Mouse (Mus musculus) embryonic fibroblast, embryonic 13.5 days (primary cell): ENCODE results near the gene Mmab. TPM values are rescaled to one million over a fixed set of nuclear protein-coding genes. Genes with fewer than 3 reads are reported as not detected.

Experiments
- H3K27ac ChIP-seq: 2 replicates; pipeline ENCODE4 v1.5.1; 2012; ENCODE audit warnings: low read length, control low read depth, inconsistent platforms; ENCODE audit not compliant: insufficient read depth
- H3K4me1 ChIP-seq: 2 replicates; pipeline ENCODE4 v1.6.1; 2011; ENCODE audit warnings: low read length; ENCODE audit not compliant: control insufficient read depth, insufficient read depth
- H3K4me3 ChIP-seq: 2 replicates; pipeline ENCODE4 v1.5.1; 2011; ENCODE audit warnings: mild to moderate bottlenecking, control low read depth, low read length; ENCODE audit not compliant: insufficient read depth
- CTCF ChIP-seq: IDR thresholded peaks from 2 replicates; pipeline ENCODE4 v1.5.1; 2011; ENCODE audit warnings: mild to moderate bottlenecking, control low read depth, low read length, moderate library complexity, borderline replicate concordance; ENCODE audit not compliant: insufficient read depth
- POLR2A ChIP-seq: IDR thresholded peaks from 2 replicates; pipeline ENCODE4 v1.6.1; 2011; ENCODE audit warnings: low read depth, mild to moderate bottlenecking, control low read depth, low read length, moderate library complexity
- polyA plus RNA-seq: library from polyadenylated mRNA; stranded (reverse); fragments of >200 nt; gene quantifications from 2 replicates; pipeline ENCODE4 v1.2.4, GENCODE M21; 2011; ENCODE audit warnings: low read depth; ENCODE audit not compliant: missing spikeins, insufficient read length

Mmab gene
- polyA plus RNA-seq, 1 experiment: 18.7 TPM

GRCm38 (mm10) chr5:114413067-114413735 lies 30.7 kb downstream of the Mmab start:
- no peak for TF ChIP-seq CTCF
- no peak for TF ChIP-seq POLR2A
- no peak overlapping the region for H3K4me3 ChIP-seq
- H3K27ac ChIP-seq: peak overlapping the region; percentile 47; the same call in 1 of the 2 replicates
- peaks cover 17% of the 10 kb centered on the region for H3K4me1 ChIP-seq

GRCm38 (mm10) chr5:114412361-114412998 lies 31.4 kb downstream of the Mmab start:
- H3K27ac ChIP-seq: peak overlapping the region; percentile 47; the same call in 1 of the 2 replicates
- TF ChIP-seq CTCF: no peak
- H3K4me3 ChIP-seq: no peak overlapping the region
- peaks cover 22% of the 10 kb centered on the region for H3K4me1 ChIP-seq

DNA sequence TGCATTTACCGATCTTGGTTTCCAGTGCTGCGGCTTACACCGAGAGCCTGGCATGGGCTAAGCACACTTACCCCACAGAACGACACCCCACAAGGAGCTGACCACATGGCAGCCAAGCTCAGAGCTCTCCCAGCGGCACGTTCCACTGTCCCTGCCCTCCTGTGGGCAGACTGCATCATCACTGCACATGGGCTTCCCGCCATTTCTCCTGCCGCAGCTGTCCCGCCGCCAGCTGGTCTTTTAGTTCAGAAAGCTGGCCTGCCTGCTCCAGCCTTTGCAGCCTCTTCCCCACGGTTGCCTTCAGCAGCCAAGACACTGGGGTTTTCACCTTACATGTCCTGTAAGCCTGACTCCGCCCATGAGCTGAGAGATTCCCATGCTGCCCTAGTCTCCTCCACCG lies 33.4 kb downstream of the Mmab start:
- TF ChIP-seq CTCF (no peak), POLR2A (no peak)
- H3K4me1 ChIP-seq: peaks cover 30% of the 10 kb centered on the region
- H3K4me3 ChIP-seq: no peak overlapping the region
- H3K27ac ChIP-seq: no peak overlapping the region

- Histone ChIP-seq H3K4me3 (no peak overlapping the region), H3K27ac (no peak overlapping the region), H3K4me1 (peaks cover 29% of the 10 kb centered on the region)
- no peak for TF ChIP-seq CTCF
- no peak for TF ChIP-seq POLR2A
Measured at GRCm38 (mm10) chr5:114408846-114409245, 35.0 kb downstream of the Mmab start.

DNA sequence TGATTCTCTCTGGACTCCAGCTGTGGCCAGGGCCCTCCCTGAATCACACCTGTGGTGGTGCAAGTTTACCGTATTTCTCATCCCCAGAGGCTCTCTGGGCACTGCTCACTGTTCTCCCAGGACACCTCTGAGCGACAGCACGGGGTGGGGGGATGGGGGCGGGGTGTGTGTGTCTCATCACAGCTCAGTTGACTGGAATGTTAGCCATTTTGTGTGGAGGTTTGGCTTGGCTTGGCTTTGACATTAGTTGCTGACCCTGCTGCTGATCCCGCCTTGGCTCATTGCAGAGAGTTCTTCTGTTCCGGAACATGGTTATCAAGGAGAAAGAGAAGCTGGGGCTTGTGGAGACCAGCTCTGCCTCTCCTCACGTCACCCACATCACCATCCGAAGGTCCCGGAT lies 36.0 kb downstream of the Mmab start:
- H3K4me1 ChIP-seq: peaks cover 21% of the 10 kb centered on the region
- no peak overlapping the region for H3K4me3 ChIP-seq
- peak overlapping the region; percentile 63 for H3K27ac ChIP-seq
- TF ChIP-seq POLR2A (no peak), CTCF (no peak)

DNA sequence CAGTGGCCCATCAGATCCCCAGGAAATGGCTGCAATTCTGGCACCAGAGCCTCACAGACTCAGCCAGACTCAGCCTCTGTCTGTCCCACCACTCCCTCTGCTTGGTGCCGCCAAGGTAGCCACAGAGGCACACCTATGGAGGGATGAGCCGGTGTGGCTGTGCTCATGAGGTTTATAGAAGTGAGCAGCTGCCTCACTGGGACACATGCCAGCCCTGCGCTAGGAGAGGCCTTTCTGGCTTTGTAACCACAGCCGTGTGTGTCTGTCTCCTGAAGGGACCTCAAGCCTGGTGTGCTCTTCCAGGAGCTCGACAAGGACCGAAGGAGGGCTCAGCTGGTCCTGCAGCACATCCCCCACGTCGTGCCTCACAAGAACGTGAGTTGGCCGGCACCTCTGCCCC lies 36.6 kb downstream of the Mmab start:
- Histone ChIP-seq H3K27ac (peak overlapping the region; percentile 50), H3K4me1 (peaks cover 17% of the 10 kb centered on the region), H3K4me3 (no peak overlapping the region)
- no peak for TF ChIP-seq CTCF

GRCm38 (mm10) chr5:114406592-114406991 lies 37.3 kb downstream of the Mmab start:
- peak overlapping the region; percentile 50; the same call in 1 of the 2 replicates for H3K27ac ChIP-seq
- H3K4me1 ChIP-seq: peaks cover 14% of the 10 kb centered on the region
- no peak overlapping the region for H3K4me3 ChIP-seq
- no peak for TF ChIP-seq POLR2A
- no peak for TF ChIP-seq CTCF

GRCm38 (mm10) chr5:114393169-114393568 lies 50.7 kb downstream of the Mmab start:
- TF ChIP-seq CTCF (no peak), POLR2A (no peak)
- H3K27ac ChIP-seq: no peak overlapping the region
- no peak overlapping the region for H3K4me3 ChIP-seq
- H3K4me1 ChIP-seq: no peaks in the 10 kb centered on the region

DNA sequence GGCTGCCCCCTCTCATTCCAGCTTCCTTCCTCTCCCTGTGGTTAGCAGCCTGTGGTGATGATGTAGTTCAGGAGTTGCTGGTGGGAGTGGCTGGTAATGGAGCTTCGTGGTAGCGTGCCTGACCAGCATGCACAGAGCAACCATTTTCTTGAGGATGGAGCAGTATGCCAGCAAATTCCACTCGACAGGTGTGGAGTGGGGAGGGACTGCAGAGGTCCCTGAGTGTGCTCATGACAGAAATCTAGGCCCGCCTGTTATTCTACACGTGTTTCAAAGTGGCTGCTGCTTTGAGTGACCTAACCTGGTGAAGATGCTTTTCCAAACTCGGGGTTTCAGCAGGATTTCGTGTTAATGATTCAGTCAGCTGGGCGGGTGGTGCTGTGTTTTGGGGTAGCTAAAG lies 59.4 kb downstream of the Mmab start:
- H3K27ac ChIP-seq: no peak overlapping the region
- H3K4me1 ChIP-seq: no peaks in the 10 kb centered on the region
- TF ChIP-seq CTCF (no peak), POLR2A (no peak)
- no peak overlapping the region for H3K4me3 ChIP-seq

DNA sequence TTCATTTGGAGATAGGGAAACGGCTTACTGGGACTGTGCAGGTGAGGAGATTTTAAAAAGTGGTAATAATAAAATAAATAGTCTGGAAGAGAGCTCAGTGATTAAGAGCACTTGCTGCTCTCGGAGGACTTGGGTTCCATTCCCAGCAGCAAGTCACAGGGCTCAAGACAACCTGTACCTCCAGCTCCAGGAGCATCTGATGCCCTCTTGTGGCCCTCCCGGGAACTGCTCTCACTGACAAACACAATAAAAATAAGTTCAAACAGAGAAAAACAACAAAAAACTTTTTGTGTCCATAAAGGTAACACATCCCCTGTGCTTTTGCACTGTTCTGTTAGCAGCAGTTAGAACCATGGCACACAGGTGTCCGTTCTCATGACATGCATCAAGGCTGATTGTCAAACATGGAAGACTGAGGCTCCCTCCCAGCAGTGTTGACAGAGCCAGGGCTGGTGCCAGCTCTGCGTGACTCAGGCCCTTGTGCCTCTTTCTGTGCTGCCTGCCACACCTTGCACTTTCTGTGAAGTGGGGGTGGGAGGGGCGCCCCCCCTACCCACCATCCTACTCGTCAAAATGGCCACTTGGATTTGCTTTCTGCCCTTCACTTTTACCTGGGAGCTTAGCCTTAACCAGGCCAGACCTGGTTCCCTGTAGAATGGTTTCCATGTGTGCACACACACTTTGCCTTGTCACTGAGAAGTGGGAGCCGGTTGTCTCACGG lies 60.5 kb downstream of the Mmab start:
- Histone ChIP-seq H3K4me1 (no peaks in the 10 kb centered on the region), H3K4me3 (no peak overlapping the region), H3K27ac (no peak overlapping the region)
- TF ChIP-seq POLR2A (no peak), CTCF (peak; percentile 42; the same call in 1 of the 2 replicates)

Other genes starting within 250 kb of the Mmab start
- not detected in 2 replicates for gene Foxn4, start 170.3 kb downstream of the Mmab start, polyA plus RNA-seq
- gene Myo1h, start 154.9 kb downstream of the Mmab start, polyA plus RNA-seq: 1.6 and 2.5 TPM in 2 replicates
- 165 and 206 TPM in 2 replicates for gene Kctd10, start 63.6 kb downstream of the Mmab start, polyA plus RNA-seq
- 45.5 and 45.7 TPM in 2 replicates for gene Ube3b, start 63.5 kb downstream of the Mmab start, polyA plus RNA-seq
- 24.4 and 26.3 TPM in 2 replicates for gene Mvk, start 209 bp upstream of the Mmab start, polyA plus RNA-seq
- gene Fam222a, start 124.0 kb upstream of the Mmab start, polyA plus RNA-seq: 0.18 TPM in 1 of 2 replicates, not detected in the other
- gene Trpv4, start 214.4 kb upstream of the Mmab start, polyA plus RNA-seq: 1.1 and 2.0 TPM in 2 replicates
- 46.6 TPM in 2 replicates for gene Gltp, start 246.9 kb upstream of the Mmab start, polyA plus RNA-seq